Mouse (Mus musculus): ENCODE measurements around the gene Rora.

Gene Rora

DNA sequence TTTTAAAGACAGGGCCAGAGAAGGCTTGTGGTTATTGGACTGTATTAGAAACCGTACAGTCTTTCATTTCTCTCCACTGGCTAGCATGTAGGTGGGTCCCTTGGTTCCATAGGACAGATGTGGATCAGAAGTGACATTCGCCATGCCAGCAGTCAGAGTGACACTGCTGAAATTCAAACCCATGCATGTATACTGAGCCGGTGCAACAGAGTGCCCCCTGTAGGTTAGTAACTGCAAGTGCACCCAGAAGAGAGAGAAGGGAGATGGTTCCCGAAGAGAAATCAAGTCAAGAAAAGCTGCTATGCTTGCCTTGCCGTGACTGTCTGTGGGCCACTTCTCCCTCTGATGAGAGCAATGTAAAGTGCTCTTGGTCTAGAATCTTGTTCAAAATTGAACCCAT is 507.2 kb downstream of the Rora start:
- DNase-seq = no peak

- no peak for DNase-seq
Observed at GRCm38 (mm10) chr9:69164653-69165052, 511.1 kb downstream of the Rora start.

GRCm38 (mm10) chr9:69165096-69165836 is 511.7 kb downstream of the Rora start:
- DNase-seq = no peak

DNA sequence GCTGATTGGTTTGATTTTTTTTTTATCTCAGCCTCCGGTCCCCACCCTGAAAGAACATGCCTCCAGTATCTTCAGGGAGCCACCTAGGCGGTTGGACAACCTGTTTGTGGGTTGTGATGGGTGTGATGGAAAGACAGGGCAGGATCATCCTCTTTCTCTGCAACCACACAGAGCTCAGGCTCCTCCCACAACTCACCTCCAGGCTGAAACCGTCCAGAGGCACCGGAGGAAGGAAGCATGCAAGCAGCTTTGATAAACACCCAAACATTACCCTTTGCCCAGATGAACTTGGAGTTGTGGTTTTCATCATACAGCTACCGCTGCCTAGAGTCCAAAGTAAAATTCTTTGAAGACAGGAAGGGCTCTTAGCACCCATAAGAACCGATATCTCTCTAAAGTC is 520.5 kb downstream of the Rora start:
- DNase-seq = peak; percentile 66

DNA sequence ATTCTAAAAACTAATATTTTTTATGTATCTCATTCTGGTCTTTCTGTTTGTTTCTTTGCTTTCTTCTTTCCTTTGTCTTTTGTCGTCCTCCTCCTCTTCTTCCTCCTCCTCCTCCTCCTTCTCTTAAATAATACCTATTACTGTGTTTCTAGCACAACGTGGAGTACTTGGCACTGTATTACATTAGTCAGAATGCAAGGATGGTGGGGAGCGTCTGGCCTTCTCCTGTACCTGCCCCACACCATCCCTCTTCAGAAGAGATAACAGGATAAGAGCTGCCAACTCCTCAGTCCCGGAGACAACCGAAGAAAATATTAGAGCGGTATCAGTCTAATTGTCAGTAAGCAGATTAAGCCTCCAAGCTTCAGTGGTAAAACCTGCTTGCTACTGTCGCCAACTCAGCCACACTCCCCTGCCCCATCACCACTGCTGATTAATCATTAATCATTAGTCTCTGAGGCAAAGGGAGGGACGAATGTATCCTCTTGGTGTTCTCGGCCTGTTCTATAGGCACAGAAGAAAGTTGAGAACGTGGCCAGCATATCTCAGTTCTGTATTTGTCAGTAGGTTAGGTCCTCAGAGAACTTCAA is 521.0 kb downstream of the Rora start:
- peak; percentile 43 for DNase-seq

DNA sequence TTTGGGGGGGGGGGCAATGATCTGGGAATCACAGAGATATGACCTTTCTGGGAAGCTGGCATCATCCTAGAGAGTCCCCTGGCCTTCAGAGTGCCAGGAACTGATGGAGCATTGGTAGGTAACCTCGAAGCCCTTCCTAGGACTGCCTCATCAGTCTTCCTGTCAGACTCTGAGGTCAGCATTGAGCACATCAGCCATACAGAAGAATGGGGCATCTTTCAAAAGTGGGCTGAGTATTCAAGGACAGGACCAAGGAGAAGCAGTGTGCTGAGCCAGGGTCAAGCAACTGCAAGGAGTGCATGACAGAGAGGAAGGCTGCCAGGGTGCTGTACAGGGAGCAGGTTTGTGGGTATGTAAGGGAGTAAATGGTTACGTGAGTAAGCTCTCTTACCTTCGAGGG is 523.4 kb downstream of the Rora start:
- DNase-seq = no peak

GRCm38 (mm10) chr9:69179224-69179623 is 525.6 kb downstream of the Rora start:
- no peak for DNase-seq

DNA sequence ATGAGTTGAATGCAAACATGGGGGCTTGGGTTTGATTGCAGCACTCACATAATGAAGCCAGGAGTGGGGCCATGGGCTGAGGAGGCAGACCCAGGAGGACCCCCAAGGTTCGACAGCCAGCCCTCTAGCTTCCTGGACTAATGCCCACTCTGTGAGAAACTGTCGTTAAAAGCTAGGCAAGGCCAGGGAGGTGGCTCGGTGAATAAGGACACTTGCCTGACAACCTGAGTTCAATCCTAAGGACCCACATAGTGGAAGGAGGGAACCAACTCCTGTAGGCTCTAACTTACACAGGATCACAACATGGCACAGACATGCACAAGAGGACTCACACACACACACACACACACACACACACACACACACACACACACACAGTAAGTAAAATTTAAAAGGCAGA is 527.4 kb downstream of the Rora start:
- DNase-seq = peak; percentile 30

DNA sequence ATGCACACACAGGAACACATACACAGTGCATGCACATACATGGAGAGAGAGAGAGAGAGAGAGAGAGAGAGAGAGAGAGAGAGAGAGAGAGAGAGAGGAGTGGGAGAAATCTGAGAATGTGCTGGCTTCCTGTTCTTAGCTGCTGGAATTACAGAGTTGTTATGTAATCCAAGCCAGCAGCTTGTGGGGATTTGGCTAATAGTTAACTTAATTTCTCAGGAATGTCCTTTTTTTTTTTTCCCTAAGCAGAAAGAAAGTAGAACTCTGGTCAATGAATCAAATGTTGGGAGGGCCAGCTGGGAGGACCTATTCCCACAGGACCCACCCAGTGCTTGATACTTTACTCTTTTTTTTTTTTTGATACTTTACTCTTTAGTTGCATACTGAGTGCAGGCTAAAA is 527.8 kb downstream of the Rora start:
- peak; percentile 67 for DNase-seq

- peak; percentile 48 for DNase-seq
Observed at GRCm38 (mm10) chr9:69183888-69184287, 530.3 kb downstream of the Rora start.

DNA sequence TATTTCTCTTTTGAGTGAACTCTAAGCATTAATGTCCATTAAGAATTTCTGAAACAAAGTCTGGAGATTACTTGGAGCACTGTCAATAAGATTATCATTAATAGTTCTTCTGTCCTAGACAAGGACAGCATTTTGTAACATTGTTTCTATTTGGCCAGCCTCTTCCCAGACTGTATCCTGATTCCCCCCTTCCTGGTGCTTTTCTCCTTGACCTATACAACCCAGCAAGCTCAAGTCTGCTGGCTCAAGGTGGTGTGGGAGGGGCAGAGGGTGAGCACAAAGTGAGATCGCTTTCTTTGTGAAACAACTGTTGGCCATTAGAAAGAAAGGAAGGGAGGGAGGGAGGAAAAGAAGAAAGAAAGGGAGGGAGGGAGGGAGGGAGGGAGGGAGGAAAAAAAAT is 537.1 kb downstream of the Rora start:
- no peak for DNase-seq

DNA sequence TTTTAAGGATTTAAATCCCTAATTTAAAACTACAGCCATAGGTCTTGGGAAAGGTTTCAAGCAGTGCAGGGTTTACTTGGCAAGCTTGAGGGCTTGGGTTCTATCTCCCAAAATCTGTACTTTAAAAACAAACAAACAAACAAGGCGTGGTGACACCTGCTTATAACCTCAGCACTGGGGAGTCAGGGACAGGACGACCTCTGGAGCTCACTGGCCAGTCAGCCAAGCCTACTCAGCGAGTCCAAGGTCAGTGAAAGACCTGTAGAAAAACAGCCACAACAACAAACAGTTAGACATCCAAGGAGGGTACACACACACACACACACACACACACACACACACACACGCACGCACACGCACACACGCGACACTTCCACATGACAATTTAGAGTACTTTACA is 538.9 kb downstream of the Rora start:
- DNase-seq = no peak

- DNase-seq = peak; percentile 20
Observed at GRCm38 (mm10) chr9:69194638-69195605, 541.3 kb downstream of the Rora start.

DNA sequence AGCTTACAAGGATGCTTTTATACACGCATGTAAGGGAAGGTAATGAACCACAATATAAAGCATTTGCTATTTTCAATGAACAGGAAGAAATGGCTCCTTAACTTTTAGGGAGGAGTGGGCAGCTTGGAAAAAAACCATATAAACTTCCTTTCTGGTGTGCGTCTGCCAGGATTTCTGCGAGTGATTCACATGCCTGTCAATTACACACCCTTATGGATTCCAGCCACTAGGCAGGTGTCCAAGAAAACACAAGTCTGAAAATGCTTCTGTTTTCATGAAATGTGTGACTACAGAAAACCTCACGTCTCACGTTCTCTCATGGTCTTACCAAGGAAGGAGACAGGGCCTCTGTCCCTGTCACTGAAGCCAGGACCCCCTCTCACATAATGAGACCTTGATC is 560.2 kb downstream of the Rora start:
- no peak for DNase-seq

GRCm38 (mm10) chr9:69224841-69225240 is 571.3 kb downstream of the Rora start:
- no peak for DNase-seq

DNA sequence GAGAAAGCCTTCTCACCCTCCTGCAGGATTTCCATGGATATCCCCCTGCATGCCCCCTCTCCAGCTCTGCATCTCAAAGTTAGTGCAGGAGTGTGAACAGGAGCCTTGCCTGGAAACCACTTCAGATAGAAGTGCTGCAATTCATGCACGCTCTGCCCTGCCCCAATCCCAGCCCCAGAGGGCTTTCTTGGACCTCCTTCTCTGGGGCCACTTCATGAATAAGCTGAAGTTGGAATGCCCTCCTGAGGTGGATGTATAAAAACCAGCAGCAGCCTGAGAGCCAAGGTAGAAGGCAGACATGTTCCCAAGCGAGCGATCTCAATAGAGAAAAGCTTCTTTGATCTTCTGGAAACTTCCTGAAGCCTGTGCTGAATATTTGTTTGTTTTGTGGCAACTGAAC is 572.8 kb downstream of the Rora start:
- DNase-seq = no peak

GRCm38 (mm10) chr9:69227806-69228205 is 574.2 kb downstream of the Rora start:
- no peak for DNase-seq

GRCm38 (mm10) chr9:69229935-69230334 is 576.3 kb downstream of the Rora start:
- DNase-seq = no peak

DNA sequence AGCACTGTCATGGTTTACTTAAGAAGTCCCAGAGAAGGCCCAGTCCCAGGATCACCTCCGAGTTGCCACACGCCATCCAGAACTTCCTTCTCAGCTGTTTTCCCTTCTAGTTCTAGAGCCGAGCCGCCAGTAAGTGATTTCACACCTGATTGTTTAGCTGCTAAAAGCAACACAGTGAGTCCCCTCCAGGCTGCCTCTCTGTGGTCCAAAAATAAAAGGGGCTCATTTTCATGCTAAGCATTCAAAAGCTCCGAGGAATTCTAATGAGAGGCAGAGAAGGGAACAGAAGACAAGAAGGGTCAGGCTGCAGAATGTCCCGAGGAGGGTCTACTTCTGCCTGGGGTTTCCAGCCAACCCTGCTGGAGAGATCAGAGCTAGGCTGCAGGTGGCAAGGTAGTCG is 580.9 kb downstream of the Rora start:
- no peak for DNase-seq

- DNase-seq = no peak
Observed at GRCm38 (mm10) chr9:69237316-69237715, 583.7 kb downstream of the Rora start.

GRCm38 (mm10) chr9:69242538-69242937 is 589.0 kb downstream of the Rora start:
- no peak for DNase-seq

- no peak for DNase-seq
Observed at GRCm38 (mm10) chr9:69243626-69244025, 590.0 kb downstream of the Rora start.

DNA sequence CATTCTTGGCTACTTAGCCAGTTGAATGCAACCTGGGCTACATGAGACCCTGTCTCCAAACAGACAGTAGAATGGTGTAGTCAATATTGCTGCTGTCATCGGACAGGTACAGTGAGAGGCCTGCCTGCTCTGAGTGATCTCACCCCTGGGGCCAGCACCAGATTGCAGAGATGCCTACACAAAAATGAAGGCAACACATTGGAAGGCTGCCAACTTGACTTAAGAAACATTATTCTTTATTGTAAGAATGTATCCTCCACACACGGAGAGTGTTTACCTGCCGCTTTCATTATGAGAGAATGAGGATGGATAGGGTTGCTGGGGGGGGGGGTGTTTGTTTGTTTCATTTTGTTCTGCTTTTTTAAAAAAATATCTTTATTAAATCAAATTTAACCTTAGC is 592.6 kb downstream of the Rora start:
- no peak for DNase-seq

- DNase-seq = no peak
Observed at GRCm38 (mm10) chr9:69249586-69249985, 596.0 kb downstream of the Rora start.

All from kidney, adult 11 months (tissue).